Mouse (Mus musculus) cerebellum, adult 9-11 months (tissue): ENCODE measurements around the gene Ubfd1.

ENCODE experiments used
- DNase-seq: peaks from one replicate; pipeline ENCODE4 v3.0.0; 2022

Gene Ubfd1

DNA sequence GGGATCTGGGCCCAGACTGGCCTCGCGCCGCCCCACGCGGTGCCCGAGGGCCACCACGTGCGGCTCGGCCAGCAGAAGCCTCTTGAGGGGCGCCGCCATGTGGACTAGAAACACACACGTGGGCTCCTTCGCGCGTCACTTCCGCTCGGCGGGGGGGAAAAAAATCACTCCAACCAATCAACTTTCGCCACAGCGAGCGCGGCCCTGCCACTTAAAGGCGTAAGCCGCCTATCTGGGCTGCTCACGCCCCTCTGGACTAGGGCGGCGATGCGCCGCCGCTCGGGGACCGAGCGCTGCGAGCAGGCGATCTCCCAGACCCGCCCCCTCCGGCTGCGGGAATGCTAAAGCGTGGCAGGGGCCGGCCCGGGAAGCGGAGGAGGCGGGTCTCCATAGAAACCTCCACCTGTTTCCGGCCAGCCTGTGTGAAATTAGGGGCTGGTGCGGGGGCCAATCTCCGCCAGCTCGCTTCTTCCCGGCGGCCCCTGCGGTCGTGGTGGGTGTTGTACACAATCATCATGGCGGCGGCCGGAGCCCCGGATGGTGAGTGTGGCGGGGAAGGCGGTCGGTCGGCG is at the start of gene Ubfd1, which contains the start of gene Ears2:
Ubfd1 (plus strand) TSS at position 231 of the 572 bp plus-strand sequence.
Ears2 (minus strand) TSS at position 319 of the 572 bp plus-strand sequence.
- DNase-seq = peak; percentile 96

DNA sequence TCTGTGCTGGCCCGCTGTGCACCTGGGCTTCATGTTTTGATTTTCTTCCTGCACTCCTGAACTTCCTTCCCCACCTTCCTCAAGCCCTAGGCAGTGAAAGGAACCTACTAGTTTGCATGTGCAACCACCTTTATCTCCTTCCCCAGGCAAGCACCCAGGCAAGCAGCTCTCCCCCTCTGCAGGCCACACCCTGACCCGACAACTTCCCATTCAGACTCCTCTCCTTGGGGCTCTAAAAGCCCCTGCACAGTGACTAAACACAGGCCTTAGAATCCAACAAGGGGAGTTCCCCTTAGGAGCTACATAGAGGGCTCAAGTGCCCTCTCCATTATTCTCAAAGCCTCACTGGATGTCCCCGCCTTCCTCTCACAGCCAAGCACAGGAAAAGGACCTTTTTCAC is 48.7 kb upstream of the Ubfd1 start:
- DNase-seq = no peak

DNA sequence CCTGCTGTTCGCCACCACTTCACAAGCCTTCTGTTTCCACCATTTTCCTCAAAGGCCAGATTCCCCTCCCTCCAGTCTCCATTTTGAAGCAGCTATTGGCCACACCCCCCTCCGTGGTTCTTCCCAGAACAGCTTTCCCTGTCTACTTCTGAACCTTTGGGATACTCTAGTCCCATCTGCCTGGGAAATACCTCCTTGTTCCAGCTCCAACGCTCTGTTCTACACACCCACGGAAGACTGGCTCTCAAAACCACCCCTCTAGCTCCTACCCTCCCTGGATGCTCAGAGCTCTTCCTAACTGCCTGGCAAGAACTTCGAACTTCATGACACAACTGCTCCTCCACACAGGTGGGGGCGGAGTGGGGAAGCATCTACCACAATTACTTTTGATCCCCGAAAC is 48.0 kb upstream of the Ubfd1 start:
- DNase-seq = no peak

DNA sequence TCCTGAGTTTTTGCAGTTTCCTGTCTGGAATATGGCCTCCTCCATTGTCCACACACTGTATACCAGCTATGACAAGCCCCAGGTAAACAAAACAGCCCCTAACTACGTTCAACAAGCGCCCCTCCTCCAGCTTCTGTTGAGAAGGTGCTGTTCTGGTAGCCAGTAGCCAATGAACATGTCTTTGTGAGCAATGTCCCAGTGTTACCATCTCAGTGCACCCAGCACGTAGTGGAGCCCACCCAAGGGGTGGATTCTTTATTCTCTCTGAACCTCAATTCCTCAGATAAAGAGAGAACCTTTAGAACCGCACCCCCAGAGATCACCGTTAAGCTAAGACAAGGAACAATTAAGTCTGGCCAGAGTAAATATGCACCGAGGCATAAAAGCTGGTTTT is 46.7 kb upstream of the Ubfd1 start:
- DNase-seq = no peak

DNA sequence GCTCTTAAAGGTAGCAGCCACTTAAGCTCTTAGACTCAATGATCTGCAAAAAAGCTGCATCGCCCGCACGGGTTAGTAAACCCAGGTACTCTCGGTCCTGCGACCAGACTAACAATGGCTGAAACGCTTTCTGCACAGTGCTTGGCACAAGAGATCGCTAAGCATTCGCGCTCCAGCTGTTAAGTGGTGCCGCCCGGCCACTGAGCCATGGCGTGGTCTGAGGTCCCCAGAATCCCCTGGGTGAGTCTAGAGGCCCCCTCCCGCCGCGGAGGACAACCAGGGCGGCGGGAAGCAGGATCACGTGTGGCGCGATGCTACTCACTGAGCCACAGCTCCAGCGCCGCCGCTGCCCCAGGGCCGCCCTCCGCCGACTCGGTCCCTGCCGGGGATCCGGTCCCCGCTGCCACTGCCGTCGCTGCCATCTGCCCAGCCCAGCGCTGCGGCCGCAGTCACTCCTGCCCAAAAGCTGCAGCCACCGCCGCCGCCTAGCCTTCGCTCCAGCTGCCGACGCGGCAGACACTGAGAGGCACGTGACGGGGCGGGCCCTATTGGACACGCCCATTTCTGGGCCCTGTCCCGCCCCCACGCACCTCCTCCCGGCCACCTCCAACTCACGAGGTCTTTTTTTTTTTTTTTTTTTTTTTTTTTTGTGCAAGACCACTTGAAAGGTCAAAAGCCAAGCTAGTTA is 46.2 kb upstream of the Ubfd1 start, which contains the start of gene Gga2:
Gga2 (minus strand) TSS at position 556 of the 688 bp plus-strand sequence.
- peak; percentile 89 for DNase-seq

DNA sequence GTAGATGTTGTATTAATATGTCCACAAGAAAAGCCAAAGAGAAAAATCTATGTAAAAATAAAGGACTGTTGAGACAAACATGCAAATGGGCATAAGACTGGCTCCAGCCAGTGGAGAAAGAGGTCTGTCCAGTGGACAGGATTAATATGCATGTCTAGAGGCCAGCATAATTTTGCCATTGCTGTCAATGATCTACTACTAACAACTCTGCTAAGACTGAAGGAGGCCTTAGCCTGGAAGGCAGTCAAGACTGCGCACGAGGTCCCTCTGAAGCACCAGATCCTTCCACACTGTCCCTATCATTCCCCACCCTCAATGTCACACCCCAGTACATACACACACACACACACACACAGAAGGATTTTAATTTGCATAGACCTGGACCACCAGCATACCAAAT is 44.8 kb upstream of the Ubfd1 start:
- DNase-seq = no peak

DNA sequence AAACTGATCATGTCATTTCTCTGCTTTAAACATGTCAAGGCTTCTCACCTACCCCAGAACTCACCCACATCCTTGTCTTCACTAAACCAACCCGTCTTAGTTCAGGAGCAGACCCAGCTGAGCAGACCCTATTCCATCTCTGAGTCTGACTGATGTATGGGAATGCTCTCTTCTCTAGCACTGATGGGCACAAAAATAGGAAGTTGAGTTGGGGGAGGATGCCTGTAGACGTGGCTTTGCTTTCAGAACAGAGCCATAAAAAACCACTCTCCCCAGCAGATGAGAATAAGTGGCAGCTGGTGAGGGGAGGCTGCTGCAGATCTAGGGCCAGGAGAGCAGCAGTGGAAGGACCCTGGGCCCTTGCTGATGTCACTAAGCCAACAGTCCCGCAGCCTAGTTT is 33.6 kb upstream of the Ubfd1 start:
- DNase-seq = no peak

DNA sequence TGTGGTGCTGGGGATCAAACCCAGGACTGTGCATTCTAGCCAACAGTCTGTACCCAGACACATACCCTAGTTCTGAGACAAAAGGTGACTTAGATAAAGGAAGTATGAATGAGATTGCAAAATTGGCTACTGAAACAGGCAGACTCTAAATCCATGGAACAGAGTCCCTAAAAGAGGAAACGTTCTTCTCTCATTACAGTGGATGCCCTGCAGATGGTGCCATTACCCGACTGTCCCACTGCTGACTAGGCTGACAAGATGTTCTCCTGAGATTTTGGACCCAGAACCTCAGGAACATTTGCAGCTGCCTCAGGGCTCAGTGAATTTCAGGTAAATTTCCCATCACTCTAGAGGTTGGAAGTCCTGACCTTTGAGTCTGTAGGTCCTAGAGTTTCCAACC is 32.6 kb upstream of the Ubfd1 start:
- no peak for DNase-seq

DNA sequence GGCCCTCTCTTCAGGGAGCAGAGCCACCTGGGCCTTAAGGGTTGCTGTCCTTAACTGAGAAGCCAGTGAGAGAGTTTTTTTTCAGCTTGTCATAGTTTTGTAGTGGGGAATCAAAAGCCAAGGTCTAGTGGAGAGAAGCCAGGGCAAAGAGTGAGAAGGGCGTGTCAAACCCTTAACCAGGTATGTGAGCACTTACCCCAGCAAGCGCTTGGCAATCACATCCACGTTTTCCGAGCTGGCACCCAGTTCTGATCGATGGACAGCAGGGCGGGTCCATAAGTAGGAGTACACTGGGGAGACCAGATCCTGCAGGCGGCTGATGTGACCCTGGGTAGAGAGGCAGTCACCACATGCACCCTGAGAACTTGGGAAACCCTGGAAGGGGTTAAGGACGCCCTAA is 22.9 kb upstream of the Ubfd1 start:
- DNase-seq = no peak

DNA sequence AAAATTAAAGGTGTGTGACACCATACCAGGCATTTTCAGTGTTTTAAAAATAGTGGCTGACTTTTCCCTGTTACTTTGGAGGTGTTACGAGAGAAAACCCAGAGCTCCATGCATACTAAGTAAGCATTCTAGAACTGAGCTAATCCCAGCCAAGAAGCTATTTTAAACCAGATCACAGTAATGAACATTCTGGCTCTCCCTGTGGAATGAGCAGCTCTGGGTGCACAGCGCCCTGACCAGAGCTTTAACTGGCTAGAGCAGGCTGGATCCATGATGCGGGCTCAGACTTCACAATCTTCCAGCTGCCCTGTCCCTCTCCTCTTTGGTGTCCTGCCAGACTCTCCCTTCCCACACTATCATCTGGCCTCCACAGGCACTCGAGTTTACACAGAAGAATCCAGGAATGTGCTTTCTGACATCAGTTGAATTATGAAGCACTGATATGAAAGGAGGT is 21.8 kb upstream of the Ubfd1 start:
- no peak for DNase-seq

DNA sequence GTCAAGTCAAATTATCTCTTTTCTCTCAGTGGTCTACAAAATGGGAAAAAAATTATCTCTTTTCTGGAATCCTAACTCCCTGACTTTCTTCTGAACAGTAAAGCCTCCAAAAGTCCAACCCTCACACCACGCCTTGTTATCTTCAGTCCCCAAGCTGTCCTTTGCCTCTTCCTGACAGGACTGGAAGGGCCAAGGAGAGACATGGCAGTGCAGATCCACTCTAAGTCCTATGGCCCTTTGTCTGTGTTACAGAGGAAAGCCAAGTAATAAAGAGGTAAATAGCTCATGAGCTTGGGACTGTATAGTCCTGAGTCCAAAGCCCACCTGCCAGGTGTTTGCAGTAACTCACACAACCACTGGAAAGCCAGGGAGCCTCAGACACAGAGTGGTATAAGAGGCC is 21.3 kb upstream of the Ubfd1 start:
- DNase-seq = no peak

DNA sequence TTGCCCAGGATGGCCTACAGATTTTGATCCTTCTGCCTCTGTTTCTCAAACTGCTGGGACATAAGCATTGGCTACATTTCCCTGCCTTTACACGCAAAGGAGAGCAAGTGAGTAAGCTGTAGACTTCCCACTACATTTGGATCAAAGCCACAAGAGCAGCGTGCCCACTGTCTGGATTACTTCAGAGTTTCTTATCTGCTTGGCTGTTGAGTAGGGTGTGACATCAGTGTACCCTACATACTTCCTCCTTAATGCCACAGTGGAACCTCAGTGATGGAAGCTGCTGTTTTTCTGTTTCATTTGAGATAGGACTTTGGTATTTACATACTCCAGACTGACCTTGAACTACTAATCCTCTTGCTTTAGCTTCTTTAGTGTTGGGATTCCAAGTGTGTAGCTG is 20.2 kb upstream of the Ubfd1 start:
- DNase-seq = no peak

DNA sequence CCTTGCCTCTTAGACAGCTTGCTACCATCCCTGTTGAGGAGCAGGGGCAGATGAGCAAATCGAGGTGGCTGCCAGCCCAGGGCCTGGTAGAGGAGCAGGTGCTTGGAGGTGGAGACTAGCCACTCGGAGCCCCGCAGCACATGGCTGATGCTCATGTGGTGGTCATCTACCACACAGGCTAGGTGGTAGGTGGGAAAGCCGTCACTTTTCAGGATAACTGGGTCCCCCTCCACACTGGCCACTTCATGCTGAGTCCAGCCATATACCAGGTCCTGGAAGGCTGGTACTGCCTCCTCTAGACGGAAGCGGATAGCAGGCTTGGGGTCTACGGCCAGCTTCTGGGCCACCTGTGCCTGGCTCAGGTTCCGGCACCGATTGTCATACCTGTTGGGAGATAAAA is 18.8 kb upstream of the Ubfd1 start:
- DNase-seq = no peak

DNA sequence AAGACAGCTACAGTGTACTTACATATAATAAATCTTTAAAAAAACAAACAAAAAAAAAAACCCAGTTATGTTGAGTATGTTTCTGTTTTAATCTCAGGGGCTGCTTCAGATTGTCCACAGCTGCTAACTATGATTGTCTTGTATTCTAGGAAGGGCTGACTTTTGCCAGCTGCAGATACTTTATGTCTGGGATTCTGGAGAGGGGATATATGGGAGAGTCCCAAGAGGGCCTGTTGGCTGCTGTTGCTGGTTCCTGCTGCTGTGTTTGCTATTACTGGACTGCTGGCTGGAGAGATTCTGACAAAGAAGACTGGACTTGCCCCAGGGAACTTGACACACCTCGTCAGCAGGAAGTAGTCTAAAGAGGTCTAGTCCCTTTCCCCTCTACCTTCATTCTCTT is 16.1 kb upstream of the Ubfd1 start:
- DNase-seq = no peak

DNA sequence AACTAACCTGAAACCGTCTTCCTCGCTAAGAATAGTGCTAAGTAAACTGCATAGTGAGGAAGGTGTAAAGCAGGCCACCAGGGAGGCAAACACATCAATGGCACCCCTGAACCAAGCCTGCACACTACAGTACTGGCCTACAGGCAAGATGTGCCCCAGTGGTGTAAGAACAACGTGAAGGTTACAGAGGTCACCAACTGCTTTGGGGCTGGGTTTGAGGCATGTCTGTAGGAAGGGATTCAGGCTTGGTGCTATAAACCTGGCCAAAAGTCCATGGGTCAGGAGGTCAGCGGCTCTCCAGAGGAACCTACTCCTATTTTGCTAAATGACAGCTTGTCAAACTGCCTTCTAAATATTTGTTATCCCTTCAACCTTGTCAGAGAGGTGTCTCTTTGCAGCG is 10.3 kb upstream of the Ubfd1 start:
- DNase-seq = no peak

DNA sequence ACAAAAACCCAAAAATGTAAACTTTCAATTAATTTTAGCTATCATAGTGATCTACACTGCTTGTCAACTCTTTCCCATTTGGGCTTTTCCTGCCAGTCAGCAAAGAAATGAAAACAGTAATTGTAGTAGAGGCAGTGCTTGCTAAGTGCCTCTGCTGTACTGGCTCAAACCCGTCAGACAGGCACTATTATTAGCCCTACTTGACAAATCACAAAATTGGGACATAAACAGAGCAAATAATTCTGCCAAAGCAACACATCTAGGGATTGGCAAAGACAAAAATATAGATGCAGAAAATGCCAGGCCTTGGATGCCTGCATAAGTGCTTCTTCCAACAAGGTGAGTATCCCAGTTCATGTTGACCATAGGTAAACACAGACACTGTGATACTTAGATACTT is 1.3 kb upstream of the Ubfd1 start:
- no peak for DNase-seq

DNA sequence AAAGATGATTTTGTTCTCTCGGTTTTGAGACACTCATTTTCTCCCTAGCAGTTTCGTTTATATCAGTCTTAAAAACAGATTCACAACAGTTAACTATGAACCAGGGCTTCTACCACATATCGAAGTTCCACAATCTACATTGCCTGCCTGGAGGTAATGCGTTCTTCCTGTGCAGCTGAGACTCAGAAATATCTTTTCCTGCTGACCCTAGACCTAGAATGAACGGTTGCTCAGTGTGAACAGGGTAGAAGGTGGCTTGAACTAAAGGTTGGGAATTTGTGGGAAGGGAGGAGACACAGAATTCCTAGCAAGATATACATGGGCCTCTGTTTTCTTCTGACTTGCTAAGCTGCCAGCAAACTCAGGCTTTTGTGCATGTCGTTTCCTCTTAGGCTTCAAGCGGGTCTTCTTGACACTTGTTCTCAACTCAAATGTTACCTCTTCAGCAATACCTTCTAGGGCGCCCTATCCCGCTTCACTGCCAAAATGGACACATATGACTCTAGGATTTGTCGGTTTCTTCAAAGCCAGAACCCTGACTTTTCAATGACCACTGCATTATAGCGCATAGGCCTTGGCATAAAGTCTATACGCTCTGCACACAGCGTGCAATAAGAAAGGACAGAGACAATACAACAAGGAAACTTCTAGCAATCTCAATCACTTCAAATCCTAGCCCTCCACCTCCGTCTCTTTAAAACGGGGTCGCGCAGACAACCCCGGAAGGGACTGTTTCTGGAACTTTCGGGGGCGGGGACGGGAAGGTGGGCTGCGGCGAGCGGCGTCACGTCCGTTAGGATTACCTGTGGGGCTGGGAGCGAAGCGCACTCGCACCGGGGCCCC is 652 bp upstream of the Ubfd1 start:
- no peak for DNase-seq

DNA sequence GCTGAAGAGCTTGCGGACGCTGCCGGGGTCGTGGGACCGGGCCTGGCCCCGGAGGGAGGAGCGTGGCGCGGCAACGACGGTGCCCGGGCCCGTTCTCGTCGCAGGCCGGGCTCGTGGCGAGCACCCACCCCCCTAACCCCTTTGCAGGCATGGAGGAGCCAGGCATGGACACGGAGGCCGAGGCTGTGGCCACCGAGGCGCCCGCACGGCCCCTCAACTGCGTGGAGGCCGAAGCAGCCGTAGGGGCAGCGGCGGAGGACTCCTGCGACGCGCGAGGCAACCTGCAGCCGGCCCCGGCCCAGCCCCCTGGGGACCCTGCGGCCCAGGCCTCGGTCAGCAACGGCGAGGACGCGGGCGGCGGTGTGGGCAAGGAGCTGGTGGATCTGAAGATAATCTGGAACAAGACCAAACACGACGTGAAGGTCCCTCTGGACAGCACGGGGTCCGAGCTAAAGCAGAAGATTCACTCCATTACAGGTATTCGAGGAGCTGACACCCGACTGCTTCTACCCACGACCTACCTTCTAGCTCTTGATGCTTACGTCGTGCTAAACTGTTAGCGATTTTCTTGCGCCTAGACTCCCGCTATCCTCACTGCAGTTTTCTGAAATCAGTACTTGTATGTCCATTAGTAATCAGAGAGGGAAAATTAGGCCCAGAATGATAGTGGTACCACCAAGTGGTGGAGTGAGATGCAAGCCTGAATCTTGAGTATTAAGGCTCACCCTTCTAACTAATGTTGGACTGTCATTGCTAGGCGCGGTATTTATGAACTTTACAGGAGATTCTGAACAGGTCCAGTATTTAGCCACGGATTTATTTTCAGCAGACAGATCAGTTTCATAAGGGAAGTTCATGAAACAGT is 774 bp downstream of the Ubfd1 start:
- DNase-seq = no peak

DNA sequence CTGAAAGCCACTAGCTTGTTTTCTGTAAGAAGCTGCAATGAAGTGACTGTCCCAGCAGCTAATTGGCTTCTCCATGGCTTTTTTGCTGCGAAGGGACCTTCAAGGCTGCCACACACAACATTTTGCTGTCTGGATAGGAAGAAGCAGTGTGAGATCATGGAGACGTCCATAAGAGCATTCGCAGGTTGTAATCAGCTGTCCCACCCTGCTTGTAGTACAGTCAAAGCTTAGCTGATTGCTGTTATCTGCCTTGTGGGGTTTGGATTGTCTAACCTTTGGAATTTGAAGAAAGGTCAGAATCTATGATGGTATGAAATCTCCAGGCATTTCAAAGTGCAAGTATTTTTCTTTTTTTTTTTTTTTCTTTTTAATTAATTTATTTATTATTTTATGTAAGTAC is 7.4 kb downstream of the Ubfd1 start:
- DNase-seq = no peak

DNA sequence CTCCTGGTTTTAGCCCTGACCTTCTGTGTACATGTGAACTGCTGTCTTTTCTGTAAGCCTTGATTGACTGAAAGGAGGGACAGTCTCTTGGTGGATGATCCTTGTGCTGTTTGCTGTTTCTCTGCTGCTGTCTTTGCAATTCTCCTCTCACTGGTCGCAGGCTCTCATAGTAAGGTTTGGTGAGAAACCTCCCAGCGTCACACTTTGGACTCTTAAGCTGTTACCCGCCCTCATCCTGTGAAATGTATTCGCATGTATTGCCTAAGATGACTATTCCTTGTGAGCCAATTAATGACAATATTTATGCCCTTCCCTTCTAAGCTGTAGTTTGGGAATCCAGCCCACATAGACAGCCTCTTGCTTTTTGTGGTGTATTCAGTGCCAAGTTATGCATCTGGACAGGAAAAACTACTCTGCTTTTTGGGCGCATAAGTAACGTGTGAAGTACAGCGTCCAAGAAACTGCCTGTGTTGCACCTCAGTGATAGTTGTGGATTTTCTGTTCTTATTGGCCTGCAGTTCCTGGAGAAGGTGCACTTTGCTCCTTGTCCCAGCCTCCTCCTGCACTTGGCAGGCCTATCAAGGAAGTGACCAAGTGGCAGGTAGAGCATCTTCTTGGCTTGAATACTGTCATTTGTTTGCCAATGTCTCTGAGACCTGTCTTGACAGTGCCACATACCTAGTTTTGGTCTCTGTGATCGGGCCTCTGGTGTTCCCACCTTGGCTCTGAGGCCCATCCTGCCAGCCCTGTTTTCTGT is 13.0 kb downstream of the Ubfd1 start:
- no peak for DNase-seq

DNA sequence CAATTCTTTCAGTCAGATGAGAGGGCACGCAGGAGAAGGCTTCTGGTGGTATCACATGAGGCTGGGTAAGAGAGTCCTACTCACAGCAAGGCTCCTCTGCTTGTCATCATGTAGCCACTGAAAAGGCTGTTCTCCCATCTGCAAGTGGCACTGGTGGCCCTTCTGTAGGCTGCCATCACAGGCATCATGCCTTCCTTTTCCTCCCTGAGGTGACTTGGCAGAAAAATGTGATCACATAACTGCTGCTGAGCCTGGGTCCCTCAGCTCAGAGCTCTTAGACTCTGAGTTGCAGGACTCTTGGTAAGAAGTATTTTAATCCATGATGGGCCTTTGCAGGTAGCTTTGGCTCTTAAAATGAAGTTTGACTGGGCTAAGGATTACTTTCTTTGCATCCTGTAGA is 14.1 kb downstream of the Ubfd1 start:
- no peak for DNase-seq
